Mouse (Mus musculus): ENCODE results near the gene Gm7792.
"Not testable (repeated sequence)": the region's sequence is repeated elsewhere in the genome, so short reads cannot be mapped to it uniquely, and the experiment has no call there.

Gm7792 gene

DNA sequence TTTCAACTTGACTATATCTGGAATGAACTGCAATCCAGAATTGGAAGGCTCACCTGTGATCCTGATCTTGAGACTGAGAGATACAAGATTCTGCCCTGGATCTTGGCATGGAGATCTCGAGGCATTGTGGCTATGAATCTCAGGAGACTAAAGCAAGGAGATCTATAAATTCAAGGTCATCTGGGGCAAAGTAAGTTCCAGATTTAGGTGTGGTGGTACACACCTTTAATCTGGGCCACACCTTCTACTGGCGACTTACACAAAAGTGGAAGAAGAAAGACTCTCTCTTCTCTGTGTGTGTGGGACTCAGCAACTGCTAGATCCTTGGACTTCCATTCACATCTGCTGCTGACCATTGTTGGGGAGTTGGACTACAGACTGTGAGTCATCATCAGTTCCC lies at the start of gene Gm7792:
Gene Gm7792, plus strand, starts transcription at position 301 of the 400 bp plus-strand sequence.
- not testable (repeated sequence) for DNase-seq
